Mouse (Mus musculus) kidney, embryonic 16.5 days (tissue): ENCODE measurements around the gene Nup155. TPM values are rescaled to one million over a fixed set of nuclear protein-coding genes. Genes with fewer than 3 reads are reported as not detected.
"Not testable (repeated sequence)": the region's sequence is repeated elsewhere in the genome, so short reads cannot be mapped to it uniquely, and the experiment has no call there.

Experiments used
- ATAC-seq: fragments of 200-750 bp; cut with Nextera tagmentation; 2 replicates; pipeline ENCODE4 v1.8.0; 2017; ENCODE audit warnings: moderate TSS enrichment; ENCODE audit not compliant: low FRiP score, low TSS enrichment
- H3K27ac ChIP-seq: fragments of 300-500 bp; sonication (generic); 2 replicates; pipeline ENCODE4 v1.5.1; 2014; ENCODE audit warnings: low read length
- H3K27me3 ChIP-seq: fragments of 300-500 bp; sonication (generic); 2 replicates; pipeline ENCODE4 v1.6.1; 2014; ENCODE audit warnings: low read length, control low read depth, mixed read lengths; ENCODE audit not compliant: insufficient read depth
- H3K36me3 ChIP-seq: fragments of 300-500 bp; sonication (generic); 2 replicates; pipeline ENCODE4 v1.6.1; 2014; ENCODE audit warnings: low read length, control low read depth, mixed read lengths; ENCODE audit not compliant: insufficient read depth
- H3K4me1 ChIP-seq: fragments of 300-500 bp; sonication (generic); 2 replicates; pipeline ENCODE4 v1.6.1; 2014; ENCODE audit warnings: low read length, control low read depth, mixed read lengths; ENCODE audit not compliant: insufficient read depth
- H3K4me2 ChIP-seq: fragments of 300-500 bp; sonication (generic); replicated peaks from 2 replicates; pipeline ENCODE4 v1.6.1; 2014; ENCODE audit warnings: low read depth, low read length
- H3K4me3 ChIP-seq: fragments of 300-500 bp; sonication (generic); 2 replicates; pipeline ENCODE4 v1.5.1; 2014; ENCODE audit warnings: mild to moderate bottlenecking, low read length
- H3K9ac ChIP-seq: fragments of 300-500 bp; sonication (generic); replicated peaks from 2 replicates; pipeline ENCODE4 v1.6.1; 2014; ENCODE audit warnings: low read length
- H3K9me3 ChIP-seq: fragments of 300-500 bp; sonication (generic); 2 replicates; pipeline ENCODE4 v1.6.1; 2016; ENCODE audit warnings: low read length, control low read depth
- WGBS: fragments of 180-500 bp; shearing (Covaris S2); extraction: QIAGEN DNeasy Blood & Tissue Kit; methylation state at CpG from one replicate; pipeline ENCODE4 v1.1.7; 2014; 5-methylcytosine and 5-hydroxymethylcytosine counted together
- polyA plus RNA-seq: library from polyadenylated mRNA; unstranded; fragments of >200 nt; fragmentation: Nextera tagmentation; extraction: Ambion mirVana; gene quantifications from 2 replicates; pipeline ENCODE4 v1.2.1, GENCODE M21; 2015

Nup155 gene
- 19.4 and 20.0 TPM in 2 replicates for polyA plus RNA-seq

GRCm38 (mm10) chr15:8108966-8109743, at the start of gene Nup155:
Nup155 (plus strand) TSS chr15:8109273.
- whole genome bisulfite sequencing: under 1% methylated on average over 52 of the region's 54 CpGs
- peaks cover 21% of the 10 kb centered on the region for H3K36me3 ChIP-seq
- H3K4me3 ChIP-seq: peak within 1 kb of the TSS; percentile 96

GRCm38 (mm10) chr15:8065221-8065620, 43.9 kb upstream of the Nup155 start:
- Histone ChIP-seq H3K27ac (no peak overlapping the region), H3K4me2 (0 out of 2 replicates have a peak overlapping the region, but pooled peaks have one; percentile 15), H3K36me3 (peaks cover 8% of the 10 kb centered on the region; the same call in 1 of the 2 replicates), H3K9ac (no peak overlapping the region), H3K9me3 (no peaks in the 10 kb centered on the region), H3K4me3 (no peak overlapping the region), H3K4me1 (no peaks in the 10 kb centered on the region), H3K27me3 (no peaks in the 10 kb centered on the region)
- 46% methylated on average over 6 of the region's 6 CpGs for WGBS
- ATAC-seq: no peak

More at GRCm38 (mm10) chr15:8108966-8109743, at the start of gene Nup155:
- peak within 1 kb of the TSS; percentile 91 for H3K9ac ChIP-seq
- peak within 1 kb of the TSS; percentile 70 for H3K27ac ChIP-seq
- ATAC-seq: peak; percentile 98
- H3K9me3 ChIP-seq: no peaks in the 10 kb centered on the region
- H3K4me1 ChIP-seq: peaks cover 16% of the 10 kb centered on the region
- H3K4me2 ChIP-seq: peak within 1 kb of the TSS; percentile 92
- no peaks in the 10 kb centered on the region for H3K27me3 ChIP-seq

GRCm38 (mm10) chr15:8073159-8073558, 35.9 kb upstream of the Nup155 start:
- H3K9ac ChIP-seq, H3K27ac ChIP-seq, ATAC-seq, H3K4me3 ChIP-seq, H3K4me2 ChIP-seq, H3K27me3 ChIP-seq, H3K9me3 ChIP-seq, H3K4me1 ChIP-seq: not testable (repeated sequence)
- 96% methylated on average over 3 of the region's 3 CpGs for WGBS
- H3K36me3 ChIP-seq: peaks cover 18% of the 10 kb centered on the region; the same call in 1 of the 2 replicates

GRCm38 (mm10) chr15:8082139-8082538, 26.9 kb upstream of the Nup155 start:
- WGBS: 93% methylated on average over 8 of the region's 8 CpGs
- Histone ChIP-seq H3K9ac (no peak overlapping the region), H3K36me3 (peaks cover 24% of the 10 kb centered on the region), H3K4me1 (no peaks in the 10 kb centered on the region), H3K27me3 (no peaks in the 10 kb centered on the region), H3K4me3 (no peak overlapping the region), H3K27ac (no peak overlapping the region), H3K4me2 (no peak overlapping the region), H3K9me3 (no peaks in the 10 kb centered on the region)
- no peak for ATAC-seq

GRCm38 (mm10) chr15:8087293-8087692, 21.8 kb upstream of the Nup155 start:
- Histone ChIP-seq H3K27me3 (no peaks in the 10 kb centered on the region), H3K4me3 (no peak overlapping the region), H3K36me3 (peaks cover 15% of the 10 kb centered on the region), H3K27ac (no peak overlapping the region), H3K4me2 (no peak overlapping the region), H3K9me3 (no peaks in the 10 kb centered on the region), H3K4me1 (no peaks in the 10 kb centered on the region), H3K9ac (no peak overlapping the region)
- no peak for ATAC-seq
- WGBS: 94% methylated on average over 4 of the region's 4 CpGs

- Histone ChIP-seq H3K4me3 (no peak overlapping the region), H3K9me3 (no peaks in the 10 kb centered on the region), H3K36me3 (peaks cover 20% of the 10 kb centered on the region), H3K27ac (no peak overlapping the region), H3K4me1 (no peaks in the 10 kb centered on the region), H3K4me2 (no peak overlapping the region), H3K27me3 (no peaks in the 10 kb centered on the region), H3K9ac (no peak overlapping the region)
- no peak for ATAC-seq
- WGBS: 74% methylated on average over 3 of the region's 3 CpGs
Measured at GRCm38 (mm10) chr15:8088715-8089114, 20.4 kb upstream of the Nup155 start.

GRCm38 (mm10) chr15:8090685-8091084, 18.4 kb upstream of the Nup155 start:
- no peak overlapping the region for H3K4me2 ChIP-seq
- 93% methylated on average over 2 of the region's 2 CpGs for WGBS
- H3K27ac ChIP-seq: no peak overlapping the region
- H3K9ac ChIP-seq: no peak overlapping the region
- ATAC-seq: no peak
- H3K4me3 ChIP-seq: no peak overlapping the region
- peaks cover 28% of the 10 kb centered on the region for H3K36me3 ChIP-seq
- H3K27me3 ChIP-seq: no peaks in the 10 kb centered on the region
- no peaks in the 10 kb centered on the region for H3K4me1 ChIP-seq
- no peaks in the 10 kb centered on the region for H3K9me3 ChIP-seq

GRCm38 (mm10) chr15:8092668-8093067, 16.4 kb upstream of the Nup155 start:
- H3K4me3 ChIP-seq, ATAC-seq, H3K27me3 ChIP-seq, H3K4me2 ChIP-seq, H3K4me1 ChIP-seq, H3K9ac ChIP-seq, H3K9me3 ChIP-seq, H3K27ac ChIP-seq: not testable (repeated sequence)
- H3K36me3 ChIP-seq: peaks cover 36% of the 10 kb centered on the region
- 55% methylated on average over 1 of the region's 1 CpGs for whole genome bisulfite sequencing

GRCm38 (mm10) chr15:8097853-8098252, 11.2 kb upstream of the Nup155 start:
- WGBS: 26% methylated on average over 7 of the region's 7 CpGs
- Histone ChIP-seq H3K4me3 (peak overlapping the region; percentile 23; the same call in 1 of the 2 replicates), H3K27me3 (no peaks in the 10 kb centered on the region), H3K36me3 (peaks cover 21% of the 10 kb centered on the region), H3K4me2 (peak overlapping the region; percentile 44), H3K9ac (no peak overlapping the region), H3K27ac (no peak overlapping the region), H3K9me3 (no peaks in the 10 kb centered on the region), H3K4me1 (peaks cover 4% of the 10 kb centered on the region; the same call in 1 of the 2 replicates)
- ATAC-seq: no peak
